Mouse (Mus musculus): ENCODE measurements around the gene Nos1ap. TPM values are rescaled to one million over a fixed set of nuclear protein-coding genes. Genes with fewer than 3 reads are reported as not detected.

Gene Nos1ap
- polyA plus RNA-seq, 1 experiment: 50.1 TPM

DNA sequence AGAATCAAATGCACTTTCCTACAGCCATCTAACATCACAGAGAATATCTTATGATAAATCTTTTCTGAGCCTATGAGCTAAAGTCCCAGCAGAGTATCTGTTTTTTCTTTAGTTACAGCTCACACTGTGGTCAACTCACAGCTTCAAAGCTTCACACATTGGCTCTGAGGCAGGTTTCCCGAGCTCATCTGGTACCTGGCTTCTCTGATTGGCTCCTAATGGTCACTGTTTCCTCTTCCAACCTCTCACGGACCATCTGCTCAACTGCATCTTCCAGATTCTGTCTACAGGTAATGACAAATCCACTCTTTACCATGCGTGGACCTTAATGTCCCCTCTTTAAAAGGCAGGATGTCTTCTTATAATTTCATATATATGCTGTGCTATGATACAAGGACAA is 236.3 kb downstream of the Nos1ap start:
- DNase-seq: peak in 1 of 2 experiments; percentile 45
- Histone ChIP-seq H3K4me1 (ENCODE audit: control insufficient read depth, insufficient read depth, low read length) (no peaks in the 10 kb centered on the region; the same call in 1 of the 2 replicates), H3K4me3 (replicated peaks; ENCODE audit: insufficient read depth, low read depth, low read length) (no peak overlapping the region), H3K27me3 (ENCODE audit: control insufficient read depth, insufficient read depth, low read length) (no peaks in the 10 kb centered on the region), H3K27ac (ENCODE audit: insufficient read depth, low read length) (no peak overlapping the region)
- 16% methylated on average over 3 of the region's 3 CpGs for WGBS
- TF ChIP-seq POLR2A (IDR thresholded peaks at IDR 0.05; ENCODE audit: borderline replicate concordance, insufficient read depth, low read length) (no peak), CTCF (IDR thresholded peaks at IDR 0.05; ENCODE audit: borderline replicate concordance, insufficient read depth, low read depth, low read length) (no peak)

DNA sequence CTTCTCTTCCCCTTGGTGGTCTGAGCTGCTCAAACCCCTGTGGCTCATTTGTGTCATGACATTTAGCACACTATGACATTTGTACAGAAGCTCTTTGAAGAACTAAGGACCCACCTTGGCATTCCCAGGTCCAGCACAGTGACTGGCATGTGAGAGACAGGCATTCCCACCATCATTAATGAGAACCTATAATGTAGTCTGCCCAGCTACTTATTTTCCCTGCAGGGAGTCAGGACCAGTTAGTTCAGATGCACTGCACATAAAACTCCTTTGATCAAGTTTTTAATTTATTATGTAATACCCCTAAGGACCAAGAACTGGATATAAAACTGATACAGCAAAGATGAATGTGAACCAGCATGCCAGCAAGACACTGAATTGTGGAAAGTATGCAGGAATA is 238.6 kb downstream of the Nos1ap start:
- Histone ChIP-seq H3K4me1 (ENCODE audit: control insufficient read depth, insufficient read depth, low read length) (no peaks in the 10 kb centered on the region; the same call in 1 of the 2 replicates), H3K4me3 (replicated peaks; ENCODE audit: insufficient read depth, low read depth, low read length) (no peak overlapping the region), H3K27ac (ENCODE audit: insufficient read depth, low read length) (no peak overlapping the region), H3K27me3 (ENCODE audit: control insufficient read depth, insufficient read depth, low read length) (no peaks in the 10 kb centered on the region)
- TF ChIP-seq CTCF (IDR thresholded peaks at IDR 0.05; ENCODE audit: borderline replicate concordance, insufficient read depth, low read depth, low read length): no peak
- TF ChIP-seq POLR2A (IDR thresholded peaks at IDR 0.05; ENCODE audit: borderline replicate concordance, insufficient read depth, low read length): no peak
- DNase-seq: no peak

GRCm38 (mm10) chr1:170346266-170346665 is 243.4 kb downstream of the Nos1ap start:
- no peak for DNase-seq
- H3K4me1 ChIP-seq (ENCODE audit: control insufficient read depth, insufficient read depth, low read length): no peaks in the 10 kb centered on the region
- H3K27ac ChIP-seq (ENCODE audit: insufficient read depth, low read length): no peak overlapping the region
- no peak overlapping the region for H3K4me3 ChIP-seq (replicated peaks; ENCODE audit: insufficient read depth, low read depth, low read length)
- WGBS: 64% methylated on average over 3 of the region's 3 CpGs
- H3K27me3 ChIP-seq (ENCODE audit: control insufficient read depth, insufficient read depth, low read length): no peaks in the 10 kb centered on the region
- no peak for TF ChIP-seq CTCF (IDR thresholded peaks at IDR 0.05; ENCODE audit: borderline replicate concordance, insufficient read depth, low read depth, low read length)
- no peak for TF ChIP-seq POLR2A (IDR thresholded peaks at IDR 0.05; ENCODE audit: borderline replicate concordance, insufficient read depth, low read length)

DNA sequence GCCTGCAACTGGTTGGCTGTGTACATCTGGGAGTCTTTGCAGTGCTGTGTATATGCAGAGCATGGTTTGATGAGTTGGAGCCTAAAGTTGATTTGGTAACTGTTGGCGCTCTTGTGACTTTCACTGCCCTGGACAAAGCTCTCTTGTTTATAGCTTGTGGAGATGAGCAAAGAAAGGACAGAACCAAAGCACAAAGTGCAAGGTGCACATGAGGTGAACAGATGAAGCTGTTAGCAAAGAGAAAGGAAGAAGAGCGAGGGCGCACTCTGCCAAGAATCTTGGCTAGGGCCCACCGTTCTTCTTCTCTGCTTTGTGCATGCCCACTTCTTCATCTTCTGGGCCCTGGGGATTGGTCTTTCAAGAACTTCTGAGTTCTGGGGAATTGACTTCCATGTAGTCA is 245.8 kb downstream of the Nos1ap start:
- Histone ChIP-seq H3K4me3 (replicated peaks; ENCODE audit: insufficient read depth, low read depth, low read length) (no peak overlapping the region), H3K4me1 (ENCODE audit: control insufficient read depth, insufficient read depth, low read length) (no peaks in the 10 kb centered on the region), H3K27ac (ENCODE audit: insufficient read depth, low read length) (no peak overlapping the region), H3K27me3 (ENCODE audit: control insufficient read depth, insufficient read depth, low read length) (no peaks in the 10 kb centered on the region)
- no peak for TF ChIP-seq CTCF (IDR thresholded peaks at IDR 0.05; ENCODE audit: borderline replicate concordance, insufficient read depth, low read depth, low read length)
- no peak for TF ChIP-seq POLR2A (IDR thresholded peaks at IDR 0.05; ENCODE audit: borderline replicate concordance, insufficient read depth, low read length)
- WGBS: 78% methylated on average over 4 of the region's 4 CpGs
- DNase-seq: no peak

DNA sequence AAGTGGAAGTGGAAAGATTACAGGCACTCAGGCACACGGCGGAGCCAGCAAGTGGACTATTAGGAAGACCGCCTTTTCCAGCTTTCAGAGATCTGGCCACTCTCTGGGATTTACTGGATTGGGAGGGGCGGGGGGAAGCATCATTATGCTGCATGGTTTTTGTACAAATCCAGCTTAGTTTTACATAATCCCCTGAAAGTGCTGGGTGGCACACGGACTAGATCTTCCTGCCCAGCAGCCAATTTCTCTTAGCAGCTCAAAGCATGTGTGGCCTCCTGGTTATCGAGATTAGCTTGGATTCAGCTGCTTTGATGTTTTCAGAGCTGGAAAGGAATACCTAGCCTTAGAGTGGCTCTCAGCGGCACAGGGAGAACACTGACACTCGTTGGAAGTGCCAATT is 246.6 kb downstream of the Nos1ap start:
- TF ChIP-seq CTCF (IDR thresholded peaks at IDR 0.05; ENCODE audit: borderline replicate concordance, insufficient read depth, low read depth, low read length): no peak
- TF ChIP-seq POLR2A (IDR thresholded peaks at IDR 0.05; ENCODE audit: borderline replicate concordance, insufficient read depth, low read length): no peak
- WGBS: 82% methylated on average over 8 of the region's 8 CpGs
- no peak overlapping the region for H3K4me3 ChIP-seq (replicated peaks; ENCODE audit: insufficient read depth, low read depth, low read length)
- no peak overlapping the region for H3K27ac ChIP-seq (ENCODE audit: insufficient read depth, low read length)
- H3K27me3 ChIP-seq (ENCODE audit: control insufficient read depth, insufficient read depth, low read length): no peaks in the 10 kb centered on the region
- no peak for DNase-seq
- H3K4me1 ChIP-seq (ENCODE audit: control insufficient read depth, insufficient read depth, low read length): no peaks in the 10 kb centered on the region

DNA sequence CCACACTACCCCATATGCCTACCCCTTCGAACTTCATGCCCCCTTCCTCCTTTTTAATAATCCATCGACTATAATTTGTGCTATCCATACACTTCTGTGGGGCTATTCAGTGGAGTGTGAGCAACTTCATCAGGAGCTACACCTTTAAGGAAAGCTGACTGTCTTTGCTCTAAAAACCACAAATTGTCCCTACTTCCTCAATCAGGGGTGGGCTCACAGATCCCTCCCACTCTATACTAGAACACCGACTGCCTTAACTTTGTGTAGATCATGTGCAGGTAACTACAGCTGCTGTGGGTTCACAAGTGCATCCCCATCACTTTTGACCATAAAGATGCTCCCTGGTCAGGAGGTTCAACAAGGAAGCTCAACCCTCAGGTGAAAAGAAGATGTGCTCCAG is 249.7 kb downstream of the Nos1ap start:
- TF ChIP-seq CTCF (IDR thresholded peaks at IDR 0.05; ENCODE audit: borderline replicate concordance, insufficient read depth, low read depth, low read length) (no peak), POLR2A (IDR thresholded peaks at IDR 0.05; ENCODE audit: borderline replicate concordance, insufficient read depth, low read length) (no peak)
- no peak overlapping the region for H3K27ac ChIP-seq (ENCODE audit: insufficient read depth, low read length)
- no peak for DNase-seq
- H3K27me3 ChIP-seq (ENCODE audit: control insufficient read depth, insufficient read depth, low read length): no peaks in the 10 kb centered on the region
- H3K4me1 ChIP-seq (ENCODE audit: control insufficient read depth, insufficient read depth, low read length): no peaks in the 10 kb centered on the region
- WGBS: 93% methylated on average over 3 of the region's 3 CpGs
- no peak overlapping the region for H3K4me3 ChIP-seq (replicated peaks; ENCODE audit: insufficient read depth, low read depth, low read length)

- H3K27ac ChIP-seq (ENCODE audit: insufficient read depth, low read length): no peak overlapping the region
- H3K4me1 ChIP-seq (ENCODE audit: control insufficient read depth, insufficient read depth, low read length): no peaks in the 10 kb centered on the region
- no peaks in the 10 kb centered on the region for H3K27me3 ChIP-seq (ENCODE audit: control insufficient read depth, insufficient read depth, low read length)
- 50% methylated on average over 4 of the region's 4 CpGs for WGBS
- peak; percentile 23; the same call in 1 of the 2 replicates for TF ChIP-seq CTCF (IDR thresholded peaks at IDR 0.05; ENCODE audit: borderline replicate concordance, insufficient read depth, low read depth, low read length)
- no peak for TF ChIP-seq POLR2A (IDR thresholded peaks at IDR 0.05; ENCODE audit: borderline replicate concordance, insufficient read depth, low read length)
- DNase-seq: no peak
- H3K4me3 ChIP-seq (replicated peaks; ENCODE audit: insufficient read depth, low read depth, low read length): no peak overlapping the region
Measured at GRCm38 (mm10) chr1:170332775-170333174, 256.9 kb downstream of the Nos1ap start.

GRCm38 (mm10) chr1:170331926-170332325 is 257.7 kb downstream of the Nos1ap start:
- no peak for DNase-seq
- WGBS: 81% methylated on average over 6 of the region's 6 CpGs
- Histone ChIP-seq H3K27ac (ENCODE audit: insufficient read depth, low read length) (no peak overlapping the region), H3K4me3 (replicated peaks; ENCODE audit: insufficient read depth, low read depth, low read length) (no peak overlapping the region), H3K4me1 (ENCODE audit: control insufficient read depth, insufficient read depth, low read length) (no peaks in the 10 kb centered on the region), H3K27me3 (ENCODE audit: control insufficient read depth, insufficient read depth, low read length) (no peaks in the 10 kb centered on the region)
- TF ChIP-seq POLR2A (IDR thresholded peaks at IDR 0.05; ENCODE audit: borderline replicate concordance, insufficient read depth, low read length) (no peak), CTCF (IDR thresholded peaks at IDR 0.05; ENCODE audit: borderline replicate concordance, insufficient read depth, low read depth, low read length) (no peak)

Data from cerebellum, adult 2 months (tissue).